Mouse (Mus musculus) neutrophil, adult 5-6 weeks (primary cell): ENCODE measurements around the gene Slc22a14. TPM values are rescaled to one million over a fixed set of nuclear protein-coding genes. Genes with fewer than 3 reads are reported as not detected.

ENCODE experiments used
- ATAC-seq: fragments of 151-379, 151-347 bp; 2 replicates; pipeline ENCODE4 v1.8.0; 2017; ENCODE audit warnings: mild to moderate bottlenecking, moderate TSS enrichment; ENCODE audit not compliant: insufficient number of reproducible peaks, poor library complexity, low FRiP score, severe bottlenecking; ENCODE audit errors: extremely low read depth
- total RNA-seq: library from RNA; stranded (forward); fragments of 200-1000 nt; gene quantifications from 2 replicates; pipeline ENCODE4 v1.2.3, GENCODE M21; 2017

Gene Slc22a14
- total RNA-seq, 1 experiment from 2014 or later = not detected

DNA sequence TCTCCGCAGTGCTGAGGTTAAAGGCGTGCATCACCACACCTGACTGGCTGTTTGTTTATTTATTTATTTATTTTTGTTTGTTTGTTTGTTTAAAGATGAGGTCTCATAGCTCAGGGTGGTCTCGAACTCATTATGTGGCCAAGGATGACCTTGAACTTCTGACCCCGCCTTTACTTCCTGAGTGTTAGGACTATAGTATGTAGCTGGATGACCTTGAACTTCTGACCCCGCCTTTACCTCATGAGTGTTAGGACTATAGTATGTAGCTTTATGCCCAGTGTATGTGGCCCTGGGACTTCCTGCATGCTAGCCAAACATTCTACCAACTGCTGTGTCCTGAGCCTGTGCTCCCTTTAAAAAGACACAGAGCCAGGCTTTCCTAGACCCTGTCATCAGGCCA, 3.9 kb downstream of the Slc22a14 start:
- no peak for ATAC-seq

- no peak for ATAC-seq
These were observed 7.3 kb downstream of the Slc22a14 start for GRCm38 (mm10) chr9:119358058-119358429.

DNA sequence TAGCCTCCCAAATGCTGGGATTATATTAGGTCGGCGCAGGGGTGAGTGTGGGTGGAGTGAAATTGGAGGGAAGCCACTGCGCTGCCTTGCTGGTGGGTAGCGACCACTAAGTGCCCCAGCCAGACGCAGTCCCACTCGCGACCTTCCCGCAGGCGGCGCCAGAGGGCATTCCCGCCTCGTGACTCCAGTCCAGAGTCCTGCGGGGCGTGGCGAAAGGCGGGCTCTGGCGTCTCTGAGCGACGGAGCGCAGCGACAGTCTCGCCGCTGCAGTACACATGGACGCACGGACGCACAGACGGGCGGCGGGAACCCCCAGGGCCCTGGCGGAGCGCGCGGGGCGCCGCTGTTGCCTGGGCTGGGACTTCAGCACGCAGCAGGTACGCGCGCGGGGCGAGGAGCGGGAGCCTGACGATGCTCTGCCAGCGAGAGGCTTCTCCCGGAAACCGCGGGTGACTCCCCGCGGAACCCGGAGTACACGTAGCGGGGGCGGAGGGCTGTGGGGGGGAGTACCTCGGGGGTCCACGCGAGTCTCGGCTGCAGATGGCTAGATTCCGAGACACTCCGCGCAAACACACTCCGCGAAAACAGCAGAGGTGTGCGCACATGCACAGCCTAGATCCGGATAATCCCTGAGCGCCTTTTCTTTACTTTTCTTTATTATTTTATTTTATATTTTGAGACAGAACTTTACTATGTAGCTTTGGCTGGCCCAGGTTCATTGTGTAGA, 7.9 kb downstream of the Slc22a14 start, which contains the start of gene Xylb:
Gene Xylb (plus strand): TSS at position 51 of the 727 bp plus-strand sequence.
- ATAC-seq = peak; percentile 49; the same call in 1 of the 2 replicates

- ATAC-seq = no peak
These were observed 9.4 kb downstream of the Slc22a14 start for GRCm38 (mm10) chr9:119355943-119356342.

DNA sequence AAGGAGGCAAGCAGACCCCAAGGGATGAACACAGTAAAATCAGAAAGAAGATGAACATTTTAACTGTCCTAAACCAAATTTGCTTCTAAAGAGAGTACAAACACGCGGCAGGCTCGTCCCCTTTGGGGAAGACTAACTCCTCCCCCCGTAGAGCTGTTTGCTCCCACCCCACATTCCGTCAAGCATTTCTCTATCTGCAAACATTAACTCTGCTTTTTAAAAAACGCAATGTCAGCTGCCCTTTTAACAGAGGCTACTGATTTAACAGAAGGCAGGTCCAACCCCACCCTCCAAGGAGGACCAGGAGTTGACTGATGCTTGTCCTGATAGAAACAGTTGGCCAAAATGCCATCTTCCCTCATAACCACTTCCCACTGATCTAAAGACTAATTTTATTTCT, 11.4 kb downstream of the Slc22a14 start:
- no peak for ATAC-seq

- peak; percentile 76 for ATAC-seq
These were observed 13.3 kb downstream of the Slc22a14 start for GRCm38 (mm10) chr9:119352060-119352459.

- ATAC-seq = no peak
These were observed 14.2 kb downstream of the Slc22a14 start for GRCm38 (mm10) chr9:119350947-119351705.

DNA sequence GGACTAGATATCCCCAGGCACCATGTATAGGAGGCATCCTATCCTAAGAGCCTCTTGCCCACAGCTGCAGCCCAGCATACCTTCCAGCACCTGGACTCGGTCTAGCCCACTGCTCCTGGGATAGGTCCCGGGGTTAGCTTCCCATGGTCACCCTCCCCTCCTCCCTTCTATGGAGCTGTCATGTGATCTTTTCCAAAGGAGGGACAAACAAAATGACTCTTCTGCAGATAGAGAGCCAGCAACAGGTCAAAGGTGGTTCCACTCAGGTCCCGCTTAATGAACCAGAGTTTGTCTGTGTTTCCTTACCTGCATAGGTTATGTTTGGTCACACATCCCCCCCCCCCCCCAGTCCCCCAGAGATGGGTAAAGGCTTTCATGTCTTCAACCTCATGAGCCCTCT, 14.8 kb downstream of the Slc22a14 start:
- no peak for ATAC-seq

DNA sequence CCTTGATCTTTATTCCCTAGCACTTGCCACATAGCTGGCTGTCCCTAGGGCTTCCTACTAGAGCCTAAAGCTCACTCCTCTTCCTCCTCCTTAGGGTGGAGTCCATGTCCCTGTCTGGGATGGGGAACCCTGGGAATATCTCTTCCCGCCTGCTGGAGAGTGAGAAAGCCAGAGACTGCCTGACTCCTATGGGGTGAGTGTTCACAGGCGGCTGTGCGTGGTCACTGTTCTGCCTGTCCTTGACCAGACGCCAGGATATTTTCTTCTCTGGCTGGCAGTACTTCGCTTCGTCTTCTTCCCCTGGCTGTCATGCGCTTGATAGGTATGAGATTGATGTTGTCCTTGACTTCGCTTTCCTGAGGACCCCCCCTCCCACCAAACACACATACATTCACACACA, 19.0 kb downstream of the Slc22a14 start:
- no peak for ATAC-seq

DNA sequence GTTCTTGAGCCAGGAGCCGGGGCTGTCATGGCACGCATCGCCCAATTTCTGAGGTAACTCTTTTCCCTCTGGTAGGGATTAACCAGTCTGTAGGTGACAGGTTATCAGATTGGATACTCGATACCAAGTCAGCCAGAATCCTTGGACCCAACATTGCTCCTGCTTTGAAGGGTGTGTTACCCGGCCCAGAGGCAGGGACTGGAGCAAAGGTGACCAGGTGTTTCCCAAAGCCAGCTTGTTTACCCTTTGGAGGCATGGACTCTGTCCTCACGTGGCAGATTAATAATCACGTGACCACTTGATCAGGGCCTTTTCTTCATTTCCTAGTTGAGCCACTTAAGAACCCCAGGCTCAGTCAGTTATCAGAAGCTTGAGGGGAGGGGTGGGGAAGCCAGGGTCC, 22.6 kb downstream of the Slc22a14 start:
- ATAC-seq = no peak

GRCm38 (mm10) chr9:119340909-119341816, 24.2 kb downstream of the Slc22a14 start, which contains the start of gene Myd88:
Gene Myd88 (minus strand): TSS chr9:119341411.
- peak; percentile 88 for ATAC-seq

DNA sequence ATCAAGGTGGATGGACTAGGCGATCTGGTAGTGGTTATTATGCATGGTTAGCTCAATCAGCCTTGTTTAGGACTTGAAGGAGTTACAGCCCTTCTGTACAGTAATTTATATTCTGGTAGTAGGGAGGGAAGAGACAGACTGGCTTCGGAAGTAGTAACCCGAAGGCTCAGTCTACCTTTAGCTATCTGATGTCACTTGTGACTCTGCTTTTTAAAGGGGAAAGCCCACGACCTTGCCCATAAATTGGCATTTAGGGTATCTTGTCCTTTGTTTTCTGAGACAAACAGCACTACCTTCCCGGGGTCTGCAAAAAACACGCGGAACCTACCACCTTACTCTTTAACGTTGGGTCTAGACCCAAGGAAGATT, 25.2 kb downstream of the Slc22a14 start:
- ATAC-seq = no peak

DNA sequence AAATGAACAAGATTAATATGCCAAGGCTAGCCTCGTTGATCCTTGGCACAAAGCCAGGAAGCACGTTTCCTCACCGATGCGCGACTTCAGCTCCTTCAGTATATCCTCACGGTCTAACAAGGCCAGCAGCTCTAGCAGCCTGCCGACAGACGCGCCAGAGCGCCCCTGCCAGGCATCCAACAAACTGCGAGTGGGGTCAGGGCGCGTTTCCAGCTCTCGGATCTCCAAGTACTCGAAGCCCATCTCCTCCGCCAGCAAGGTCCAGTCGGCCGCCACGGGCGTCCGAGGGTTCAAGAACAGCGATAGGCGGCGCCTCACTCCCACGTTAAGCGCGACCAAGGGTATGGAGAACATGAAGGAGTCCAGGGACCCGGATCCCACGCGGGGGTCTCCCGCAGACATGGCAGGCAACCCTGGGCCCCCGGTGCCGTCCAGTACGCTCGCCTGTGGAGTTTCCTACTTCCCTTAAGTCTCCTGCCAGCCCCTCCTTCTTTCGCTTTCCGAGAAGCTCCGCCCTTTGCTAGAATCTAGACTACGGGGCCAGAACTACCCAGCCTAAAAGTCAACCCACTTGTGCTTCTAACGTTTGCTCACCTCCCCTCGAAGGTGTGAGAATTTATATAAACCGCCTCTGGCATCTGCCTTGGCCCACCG, 25.7 kb downstream of the Slc22a14 start, which contains the start of gene Acaa1a:
Gene Acaa1a (plus strand): TSS at position 119 of the 654 bp plus-strand sequence.
- ATAC-seq = peak; percentile 53

- ATAC-seq = no peak
These were observed 26.2 kb downstream of the Slc22a14 start for GRCm38 (mm10) chr9:119339106-119339505.

DNA sequence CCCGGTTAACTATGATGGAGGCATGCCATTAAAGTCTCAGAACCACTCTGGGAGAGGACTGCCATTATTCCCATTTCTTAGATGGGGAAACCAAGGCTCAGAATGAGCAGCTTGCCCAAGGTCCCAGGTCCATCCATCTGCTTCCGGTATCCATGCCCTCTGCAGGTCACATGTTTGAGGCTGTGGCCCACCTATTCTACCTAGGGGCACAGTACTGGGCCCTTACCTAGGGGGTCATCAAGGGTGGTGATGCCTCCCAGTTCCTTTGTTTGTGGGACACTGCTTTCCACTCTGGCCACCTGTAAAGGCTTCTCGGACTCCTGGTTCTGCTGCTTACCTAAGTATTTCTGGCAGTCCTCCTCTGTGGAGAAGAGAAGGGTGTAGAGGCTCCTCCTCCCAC, 27.0 kb downstream of the Slc22a14 start:
- no peak for ATAC-seq

DNA sequence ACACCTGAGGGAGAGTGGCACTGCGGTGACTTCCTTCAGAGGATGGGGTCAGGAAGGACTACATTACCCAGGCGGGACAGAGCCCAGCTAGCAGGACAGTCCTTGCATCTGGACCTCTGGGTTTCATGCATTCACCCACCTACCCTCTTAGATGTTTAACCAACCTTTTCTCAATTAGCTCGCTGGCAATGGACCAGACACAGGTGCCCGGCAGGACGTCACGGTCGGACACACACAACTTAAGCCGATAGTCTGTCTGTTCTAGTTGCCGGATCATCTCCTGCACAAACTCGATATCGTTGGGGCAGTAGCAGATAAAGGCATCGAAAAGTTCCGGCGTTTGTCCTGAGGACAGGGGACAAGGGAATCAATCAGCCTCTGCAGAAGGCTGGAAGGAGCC, 27.5 kb downstream of the Slc22a14 start:
- ATAC-seq = no peak

- ATAC-seq = no peak
These were observed 29.8 kb downstream of the Slc22a14 start for GRCm38 (mm10) chr9:119335571-119335970.

DNA sequence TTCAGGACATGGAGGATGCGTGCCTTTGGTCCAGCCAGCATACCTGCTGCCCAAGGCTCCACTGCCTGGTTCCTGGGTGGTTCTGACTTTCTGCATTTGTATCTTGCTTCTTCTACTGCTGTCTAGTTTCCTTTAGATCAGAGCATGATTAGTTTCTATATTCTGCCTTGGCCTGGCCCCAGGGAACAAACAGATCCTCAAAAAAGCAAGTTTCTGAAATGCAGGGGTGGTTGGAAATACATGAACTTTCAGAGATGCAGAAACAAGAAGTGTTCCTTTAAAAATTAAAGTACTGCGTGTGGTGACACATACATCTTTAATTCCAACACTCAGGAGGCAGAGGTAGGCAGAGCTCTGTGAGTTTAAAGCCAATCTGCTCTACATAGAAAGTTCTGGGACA, 30.5 kb downstream of the Slc22a14 start:
- no peak for ATAC-seq

- peak; percentile 77 for ATAC-seq
These were observed 31.0 kb downstream of the Slc22a14 start for GRCm38 (mm10) chr9:119334324-119334723.
